Mouse (Mus musculus) heart, embryonic 12.5 days (tissue): Measurements from ENCODE around the gene Mms19. TPM values are rescaled to one million over a fixed set of nuclear protein-coding genes. Genes with fewer than 3 reads are reported as not detected.
"Not testable (repeated sequence)": the region's sequence is repeated elsewhere in the genome, so short reads cannot be mapped to it uniquely, and the experiment has no call there.

Source experiments
- ATAC-seq: fragments of 200-750 bp; cut with Nextera tagmentation; 2 replicates; pipeline ENCODE4 v1.8.0; 2017; ENCODE audit warnings: moderate TSS enrichment, moderate library complexity; ENCODE audit not compliant: insufficient number of reproducible peaks, low FRiP score
- H3K27ac ChIP-seq: fragments of 300-500 bp; sonication (generic); 2 replicates; pipeline ENCODE4 v1.5.1; 2016; ENCODE audit warnings: mild to moderate bottlenecking, moderate library complexity; ENCODE audit not compliant: poor library complexity, severe bottlenecking
- H3K27me3 ChIP-seq: fragments of 300-500 bp; sonication (generic); replicated peaks from 2 replicates; pipeline ENCODE4 v1.6.1; 2016; ENCODE audit warnings: mild to moderate bottlenecking, moderate library complexity
- H3K36me3 ChIP-seq: fragments of 300-500 bp; sonication (generic); 2 replicates; pipeline ENCODE4 v1.6.1; 2016; ENCODE audit warnings: mild to moderate bottlenecking, moderate library complexity
- H3K4me1 ChIP-seq: fragments of 300-500 bp; sonication (generic); replicated peaks from 2 replicates; pipeline ENCODE4 v1.6.1; 2016; ENCODE audit warnings: mild to moderate bottlenecking
- H3K4me2 ChIP-seq: fragments of 300-500 bp; sonication (generic); 2 replicates; pipeline ENCODE4 v1.6.1; 2016; ENCODE audit warnings: mild to moderate bottlenecking, moderate library complexity
- H3K4me3 ChIP-seq: fragments of 300-500 bp; sonication (generic); 2 replicates; pipeline ENCODE4 v1.5.1; 2016; ENCODE audit warnings: mild to moderate bottlenecking
- H3K9ac ChIP-seq: fragments of 300-500 bp; sonication (generic); 2 replicates; pipeline ENCODE4 v1.6.1; 2016; ENCODE audit warnings: mild to moderate bottlenecking, moderate library complexity
- H3K9me3 ChIP-seq: fragments of 300-500 bp; sonication (generic); replicated peaks from 2 replicates; pipeline ENCODE4 v1.6.1; 2016; ENCODE audit warnings: mild to moderate bottlenecking, moderate library complexity
- WGBS: fragments of 180-500 bp; shearing (Covaris S2); methylation state at CpG from one replicate; pipeline ENCODE4 v1.1.7; 2016; 5-methylcytosine and 5-hydroxymethylcytosine counted together
- polyA plus RNA-seq: library from polyadenylated mRNA; unstranded; fragments of >200 nt; fragmentation: Nextera tagmentation; extraction: Ambion mirVana; gene quantifications from 2 replicates; pipeline ENCODE4 v1.2.1, GENCODE M21; 2016

The Mms19 gene
- polyA plus RNA-seq, 1 experiment from 2014 or later: 26.3 TPM

GRCm38 (mm10) chr19:41932686-41933085 lies 48.3 kb downstream of the Mms19 start:
- peak overlapping the region; percentile 80 for H3K4me3 ChIP-seq
- H3K9ac ChIP-seq: peak overlapping the region; percentile 81
- peak overlapping the region; percentile 76 for H3K4me2 ChIP-seq
- peaks cover 13% of the 10 kb centered on the region for H3K4me1 ChIP-seq
- peaks cover 28% of the 10 kb centered on the region for H3K36me3 ChIP-seq
- H3K27ac ChIP-seq: no peak overlapping the region; the same call in 1 of the 2 replicates
- H3K27me3 ChIP-seq: no peaks in the 10 kb centered on the region
- WGBS: under 1% methylated on average over 28 of the region's 28 CpGs
- H3K9me3 ChIP-seq: no peaks in the 10 kb centered on the region
- ATAC-seq: peak; percentile 36

GRCm38 (mm10) chr19:41920412-41921067 lies 60.4 kb downstream of the Mms19 start:
- H3K9me3 ChIP-seq: no peaks in the 10 kb centered on the region
- H3K4me3 ChIP-seq: no peak overlapping the region
- WGBS: 77% methylated on average over 5 of the region's 5 CpGs
- H3K4me1 ChIP-seq: no peaks in the 10 kb centered on the region
- H3K36me3 ChIP-seq: peaks cover 72% of the 10 kb centered on the region
- H3K9ac ChIP-seq: no peak overlapping the region
- no peak overlapping the region for H3K4me2 ChIP-seq
- H3K27me3 ChIP-seq: no peaks in the 10 kb centered on the region
- H3K27ac ChIP-seq: no peak overlapping the region
- no peak for ATAC-seq

GRCm38 (mm10) chr19:41919471-41919870 lies 61.5 kb downstream of the Mms19 start:
- ATAC-seq: no peak
- Histone ChIP-seq H3K4me2 (no peak overlapping the region), H3K4me1 (peaks cover 8% of the 10 kb centered on the region), H3K4me3 (no peak overlapping the region), H3K36me3 (peaks cover 73% of the 10 kb centered on the region), H3K9me3 (no peaks in the 10 kb centered on the region), H3K27me3 (no peaks in the 10 kb centered on the region), H3K27ac (no peak overlapping the region), H3K9ac (no peak overlapping the region)
- 71% methylated on average over 4 of the region's 4 CpGs for WGBS

- H3K4me1 ChIP-seq: peaks cover 26% of the 10 kb centered on the region
- H3K4me2 ChIP-seq: no peak overlapping the region
- H3K9me3 ChIP-seq: no peaks in the 10 kb centered on the region
- H3K4me3 ChIP-seq: no peak overlapping the region
- H3K27ac ChIP-seq: no peak overlapping the region
- peaks cover 60% of the 10 kb centered on the region for H3K36me3 ChIP-seq
- ATAC-seq: no peak
- H3K9ac ChIP-seq: no peak overlapping the region
- no peaks in the 10 kb centered on the region for H3K27me3 ChIP-seq
- 89% methylated on average over 4 of the region's 4 CpGs for WGBS
These were observed 64.1 kb downstream of the Mms19 start for GRCm38 (mm10) chr19:41916853-41917252.

GRCm38 (mm10) chr19:41915294-41915693 lies 65.7 kb downstream of the Mms19 start:
- Histone ChIP-seq H3K27ac (no peak overlapping the region), H3K4me2 (no peak overlapping the region), H3K9ac (0 out of 2 replicates have a peak overlapping the region, but pooled peaks have one; percentile 4), H3K4me3 (no peak overlapping the region; the same call in 1 of the 2 replicates), H3K9me3 (no peaks in the 10 kb centered on the region), H3K4me1 (peaks cover 26% of the 10 kb centered on the region), H3K36me3 (peaks cover 49% of the 10 kb centered on the region), H3K27me3 (no peaks in the 10 kb centered on the region)
- ATAC-seq: no peak
- WGBS: 78% methylated on average over 3 of the region's 3 CpGs

GRCm38 (mm10) chr19:41914592-41914882 lies 66.4 kb downstream of the Mms19 start:
- H3K9me3 ChIP-seq, H3K9ac ChIP-seq, H3K27ac ChIP-seq, H3K27me3 ChIP-seq, ATAC-seq: not testable (repeated sequence)
- Histone ChIP-seq H3K4me1 (peaks cover 26% of the 10 kb centered on the region), H3K4me3 (peak overlapping the region; percentile 100), H3K4me2 (peak overlapping the region; percentile 77), H3K36me3 (peaks cover 44% of the 10 kb centered on the region)

- Histone ChIP-seq H3K27me3 (no peaks in the 10 kb centered on the region), H3K4me3 (peak overlapping the region; percentile 100), H3K4me1 (peaks cover 26% of the 10 kb centered on the region), H3K9me3 (no peaks in the 10 kb centered on the region), H3K27ac (0 out of 2 replicates have a peak overlapping the region, but pooled peaks have one; percentile 97), H3K36me3 (peaks cover 38% of the 10 kb centered on the region), H3K9ac (peak overlapping the region; percentile 100), H3K4me2 (peak overlapping the region; percentile 77)
- WGBS: 35% methylated on average over 6 of the region's 6 CpGs
- no peak for ATAC-seq
These were observed 67.0 kb downstream of the Mms19 start for GRCm38 (mm10) chr19:41913774-41914591.

GRCm38 (mm10) chr19:41912121-41913080 lies 68.6 kb downstream of the Mms19 start:
- no peaks in the 10 kb centered on the region for H3K9me3 ChIP-seq
- H3K4me3 ChIP-seq: peak overlapping the region; percentile 100
- ATAC-seq: peak; percentile 60
- WGBS: under 1% methylated on average over 53 of the region's 53 CpGs
- H3K9ac ChIP-seq: peak overlapping the region; percentile 100
- H3K27me3 ChIP-seq: no peaks in the 10 kb centered on the region
- H3K36me3 ChIP-seq: peaks cover 31% of the 10 kb centered on the region
- peak overlapping the region; percentile 97 for H3K27ac ChIP-seq
- peaks cover 28% of the 10 kb centered on the region for H3K4me1 ChIP-seq
- peak overlapping the region; percentile 77 for H3K4me2 ChIP-seq

GRCm38 (mm10) chr19:41911178-41912073 lies 69.5 kb downstream of the Mms19 start, which contains the start of gene Pgam1:
TSS of gene Pgam1 (plus strand) at chr19:41911923.
- 5% methylated on average over 54 of the region's 54 CpGs for WGBS
- no peaks in the 10 kb centered on the region for H3K27me3 ChIP-seq
- H3K36me3 ChIP-seq: peaks cover 22% of the 10 kb centered on the region
- H3K4me1 ChIP-seq: peaks cover 38% of the 10 kb centered on the region
- no peaks in the 10 kb centered on the region for H3K9me3 ChIP-seq
- H3K9ac ChIP-seq: peak within 1 kb of the TSS; percentile 100
- peak within 1 kb of the TSS; percentile 97 for H3K27ac ChIP-seq
- peak within 1 kb of the TSS; percentile 77 for H3K4me2 ChIP-seq
- H3K4me3 ChIP-seq: peak within 1 kb of the TSS; percentile 100
- peak; percentile 95 for ATAC-seq

GRCm38 (mm10) chr19:41910396-41910795 lies 70.6 kb downstream of the Mms19 start:
- no peak for ATAC-seq
- H3K27me3 ChIP-seq: no peaks in the 10 kb centered on the region
- H3K9ac ChIP-seq: no peak overlapping the region
- H3K4me3 ChIP-seq: no peak overlapping the region
- no peak overlapping the region for H3K4me2 ChIP-seq
- peaks cover 42% of the 10 kb centered on the region for H3K4me1 ChIP-seq
- H3K27ac ChIP-seq: no peak overlapping the region
- H3K9me3 ChIP-seq: no peaks in the 10 kb centered on the region
- WGBS: 83% methylated on average over 2 of the region's 2 CpGs
- H3K36me3 ChIP-seq: peaks cover 13% of the 10 kb centered on the region
